Mouse (Mus musculus): ENCODE data around the gene Arhgef3. TPM values are rescaled to one million over a fixed set of nuclear protein-coding genes. Genes with fewer than 3 reads are reported as not detected.

Gene Arhgef3
- total and polyA plus RNA-seq, 3 experiments, result 6.7 to 15.2 (median 11.9) TPM

- TF ChIP-seq TAL1 (conservative IDR thresholded peaks at IDR 0.05; ENCODE audit: low read depth, low read length) (no peak), GATA2 (IDR thresholded peaks at IDR 0.05; ENCODE audit: borderline replicate concordance, low read depth, low read length) (no peak), POLR2AphosphoS5 (IDR thresholded peaks at IDR 0.05; ENCODE audit: insufficient replicate concordance, low read depth, low read length) (no peak), CTCF (IDR thresholded peaks at IDR 0.05; ENCODE audit: low read depth, low read length) (no peak), GATA1 (IDR thresholded peaks at IDR 0.05; ENCODE audit: borderline replicate concordance, low read length) (no peak)
- no peak for DNase-seq (ENCODE audit: low spot score)
- Histone ChIP-seq H3K27me3 (ENCODE audit: insufficient read depth, low read length) (no peaks in the 10 kb centered on the region), H3K4me1 (ENCODE audit: insufficient read depth, low read depth, low read length) (no peaks in the 10 kb centered on the region), H3K9me3 (replicated peaks) (no peaks in the 10 kb centered on the region), H3K36me3 (replicated peaks) (no peaks in the 10 kb centered on the region), H3K4me3 (ENCODE audit: low read depth, low read length) (no peak overlapping the region)
- ATAC-seq (ENCODE audit: extremely low read depth, insufficient number of reproducible peaks, low FRiP score, poor library complexity, severe bottlenecking), result no peak
Observed at GRCm38 (mm10) chr14:27139968-27140367, 25.3 kb downstream of the Arhgef3 start.

- Histone ChIP-seq H3K4me3 (ENCODE audit: low read depth, low read length) (no peak overlapping the region), H3K9me3 (replicated peaks) (no peaks in the 10 kb centered on the region), H3K4me1 (ENCODE audit: insufficient read depth, low read depth, low read length) (no peaks in the 10 kb centered on the region), H3K27me3 (ENCODE audit: insufficient read depth, low read length) (no peaks in the 10 kb centered on the region), H3K36me3 (replicated peaks) (no peaks in the 10 kb centered on the region)
- DNase-seq (ENCODE audit: low spot score) (no peak), ATAC-seq (ENCODE audit: extremely low read depth, insufficient number of reproducible peaks, low FRiP score, poor library complexity, severe bottlenecking) (no peak)
- TF ChIP-seq GATA1 (IDR thresholded peaks at IDR 0.05; ENCODE audit: borderline replicate concordance, low read length) (no peak), CTCF (IDR thresholded peaks at IDR 0.05; ENCODE audit: low read depth, low read length) (no peak), POLR2AphosphoS5 (IDR thresholded peaks at IDR 0.05; ENCODE audit: insufficient replicate concordance, low read depth, low read length) (no peak), TAL1 (conservative IDR thresholded peaks at IDR 0.05; ENCODE audit: low read depth, low read length) (no peak), GATA2 (IDR thresholded peaks at IDR 0.05; ENCODE audit: borderline replicate concordance, low read depth, low read length) (no peak)
Observed at GRCm38 (mm10) chr14:27141486-27141885, 26.8 kb downstream of the Arhgef3 start.

GRCm38 (mm10) chr14:27142680-27143079 lies 28.0 kb downstream of the Arhgef3 start:
- no peak for TF ChIP-seq CTCF (IDR thresholded peaks at IDR 0.05; ENCODE audit: low read depth, low read length)
- no peaks in the 10 kb centered on the region for H3K4me1 ChIP-seq (ENCODE audit: insufficient read depth, low read depth, low read length)
- H3K9me3 ChIP-seq (replicated peaks), result no peaks in the 10 kb centered on the region
- no peaks in the 10 kb centered on the region for H3K27me3 ChIP-seq (ENCODE audit: insufficient read depth, low read length)
- H3K36me3 ChIP-seq (replicated peaks), result no peaks in the 10 kb centered on the region
- ATAC-seq (ENCODE audit: extremely low read depth, insufficient number of reproducible peaks, low FRiP score, poor library complexity, severe bottlenecking) (no peak), DNase-seq (ENCODE audit: low spot score) (no peak)
- H3K4me3 ChIP-seq (ENCODE audit: low read depth, low read length), result no peak overlapping the region

GRCm38 (mm10) chr14:27145171-27146045 lies 30.7 kb downstream of the Arhgef3 start:
- ATAC-seq (ENCODE audit: extremely low read depth, insufficient number of reproducible peaks, low FRiP score, poor library complexity, severe bottlenecking), result no peak
- no peak for DNase-seq (ENCODE audit: low spot score)
- Histone ChIP-seq H3K27me3 (ENCODE audit: insufficient read depth, low read length) (no peaks in the 10 kb centered on the region), H3K9me3 (replicated peaks) (no peaks in the 10 kb centered on the region), H3K36me3 (replicated peaks) (no peaks in the 10 kb centered on the region), H3K4me3 (ENCODE audit: low read depth, low read length) (no peak overlapping the region), H3K4me1 (ENCODE audit: insufficient read depth, low read depth, low read length) (no peaks in the 10 kb centered on the region)
- no peak for TF ChIP-seq POLR2AphosphoS5 (IDR thresholded peaks at IDR 0.05; ENCODE audit: insufficient replicate concordance, low read depth, low read length)
- TF ChIP-seq CTCF (IDR thresholded peaks at IDR 0.05; ENCODE audit: low read depth, low read length), result no peak
- no peak for TF ChIP-seq GATA1 (IDR thresholded peaks at IDR 0.05; ENCODE audit: borderline replicate concordance, low read length)
- no peak for TF ChIP-seq GATA2 (IDR thresholded peaks at IDR 0.05; ENCODE audit: borderline replicate concordance, low read depth, low read length)
- no peak for TF ChIP-seq TAL1 (conservative IDR thresholded peaks at IDR 0.05; ENCODE audit: low read depth, low read length)

GRCm38 (mm10) chr14:27147726-27148125 lies 33.0 kb downstream of the Arhgef3 start:
- H3K27me3 ChIP-seq (ENCODE audit: insufficient read depth, low read length), result no peaks in the 10 kb centered on the region
- no peaks in the 10 kb centered on the region for H3K36me3 ChIP-seq (replicated peaks)
- ATAC-seq (ENCODE audit: extremely low read depth, insufficient number of reproducible peaks, low FRiP score, poor library complexity, severe bottlenecking) (no peak), DNase-seq (ENCODE audit: low spot score) (no peak)
- no peaks in the 10 kb centered on the region for H3K4me1 ChIP-seq (ENCODE audit: insufficient read depth, low read depth, low read length)
- no peaks in the 10 kb centered on the region for H3K9me3 ChIP-seq (replicated peaks)
- H3K4me3 ChIP-seq (ENCODE audit: low read depth, low read length), result no peak overlapping the region
- no peak for TF ChIP-seq POLR2AphosphoS5 (IDR thresholded peaks at IDR 0.05; ENCODE audit: insufficient replicate concordance, low read depth, low read length)
- no peak for TF ChIP-seq GATA1 (IDR thresholded peaks at IDR 0.05; ENCODE audit: borderline replicate concordance, low read length)
- TF ChIP-seq CTCF (IDR thresholded peaks at IDR 0.05; ENCODE audit: low read depth, low read length), result no peak
- no peak for TF ChIP-seq GATA2 (IDR thresholded peaks at IDR 0.05; ENCODE audit: borderline replicate concordance, low read depth, low read length)
- no peak for TF ChIP-seq TAL1 (conservative IDR thresholded peaks at IDR 0.05; ENCODE audit: low read depth, low read length)

GRCm38 (mm10) chr14:27149401-27149800 lies 34.7 kb downstream of the Arhgef3 start:
- ATAC-seq (ENCODE audit: extremely low read depth, insufficient number of reproducible peaks, low FRiP score, poor library complexity, severe bottlenecking), result no peak
- Histone ChIP-seq H3K36me3 (replicated peaks) (no peaks in the 10 kb centered on the region), H3K9me3 (replicated peaks) (no peaks in the 10 kb centered on the region), H3K4me1 (ENCODE audit: insufficient read depth, low read depth, low read length) (no peaks in the 10 kb centered on the region), H3K4me3 (ENCODE audit: low read depth, low read length) (no peak overlapping the region), H3K27me3 (ENCODE audit: insufficient read depth, low read length) (no peaks in the 10 kb centered on the region)
- DNase-seq (ENCODE audit: low spot score), result no peak
- TF ChIP-seq TAL1 (conservative IDR thresholded peaks at IDR 0.05; ENCODE audit: low read depth, low read length), result no peak

Data from G1E (cell line).